Mouse (Mus musculus): Measurements from ENCODE around the gene Car5a. TPM values are rescaled to one million over a fixed set of nuclear protein-coding genes. Genes with fewer than 3 reads are reported as not detected.

Car5a gene
- polyA plus RNA-seq, 1 experiment, result not detected

- H3K27ac ChIP-seq (ENCODE audit: control insufficient read depth, insufficient read depth, low read length), result no peak overlapping the region
- TF ChIP-seq POLR2A (IDR thresholded peaks at IDR 0.05; ENCODE audit: control insufficient read depth, extremely low read depth, insufficient read depth, low read length, poor library complexity), result no peak
- no peak for TF ChIP-seq CTCF (IDR thresholded peaks at IDR 0.05; ENCODE audit: borderline replicate concordance, control insufficient read depth, extremely low read depth, insufficient read depth, low read length, poor library complexity)
- peak overlapping the region; percentile 79 for H3K4me3 ChIP-seq (ENCODE audit: control insufficient read depth, insufficient read depth, low read length)
- under 1% methylated on average over 72 of the region's 72 CpGs for WGBS
- H3K36me3 ChIP-seq (ENCODE audit: control insufficient read depth, insufficient read depth, low read length), result no peaks in the 10 kb centered on the region
- peaks cover 28% of the 10 kb centered on the region for H3K4me1 ChIP-seq (replicated peaks; ENCODE audit: control insufficient read depth, insufficient read depth, low read length)
- peak; percentile 35 for DNase-seq
- H3K27me3 ChIP-seq (ENCODE audit: control insufficient read depth, insufficient read depth, low read length), result no peaks in the 10 kb centered on the region
Measured at GRCm38 (mm10) chr8:121906542-121907512, 37.9 kb downstream of the Car5a start.

GRCm38 (mm10) chr8:121905864-121906263 is 38.8 kb downstream of the Car5a start:
- 34% methylated on average over 5 of the region's 5 CpGs for WGBS
- Histone ChIP-seq H3K27me3 (ENCODE audit: control insufficient read depth, insufficient read depth, low read length) (no peaks in the 10 kb centered on the region), H3K27ac (ENCODE audit: control insufficient read depth, insufficient read depth, low read length) (no peak overlapping the region), H3K36me3 (ENCODE audit: control insufficient read depth, insufficient read depth, low read length) (no peaks in the 10 kb centered on the region), H3K4me1 (replicated peaks; ENCODE audit: control insufficient read depth, insufficient read depth, low read length) (peaks cover 28% of the 10 kb centered on the region), H3K4me3 (ENCODE audit: control insufficient read depth, insufficient read depth, low read length) (peak overlapping the region; percentile 13; the same call in 1 of the 2 replicates)
- no peak for DNase-seq
- TF ChIP-seq CTCF (IDR thresholded peaks at IDR 0.05; ENCODE audit: borderline replicate concordance, control insufficient read depth, extremely low read depth, insufficient read depth, low read length, poor library complexity) (no peak), POLR2A (IDR thresholded peaks at IDR 0.05; ENCODE audit: control insufficient read depth, extremely low read depth, insufficient read depth, low read length, poor library complexity) (no peak)

- Histone ChIP-seq H3K36me3 (ENCODE audit: control insufficient read depth, insufficient read depth, low read length) (no peaks in the 10 kb centered on the region), H3K4me1 (replicated peaks; ENCODE audit: control insufficient read depth, insufficient read depth, low read length) (peaks cover 28% of the 10 kb centered on the region), H3K27me3 (ENCODE audit: control insufficient read depth, insufficient read depth, low read length) (no peaks in the 10 kb centered on the region), H3K27ac (ENCODE audit: control insufficient read depth, insufficient read depth, low read length) (no peak overlapping the region), H3K4me3 (ENCODE audit: control insufficient read depth, insufficient read depth, low read length) (no peak overlapping the region)
- DNase-seq, result no peak
- 69% methylated on average over 1 of the region's 1 CpGs for WGBS
- TF ChIP-seq CTCF (IDR thresholded peaks at IDR 0.05; ENCODE audit: borderline replicate concordance, control insufficient read depth, extremely low read depth, insufficient read depth, low read length, poor library complexity) (no peak), POLR2A (IDR thresholded peaks at IDR 0.05; ENCODE audit: control insufficient read depth, extremely low read depth, insufficient read depth, low read length, poor library complexity) (no peak)
Measured at GRCm38 (mm10) chr8:121905420-121905819, 39.3 kb downstream of the Car5a start.

- TF ChIP-seq POLR2A (IDR thresholded peaks at IDR 0.05; ENCODE audit: control insufficient read depth, extremely low read depth, insufficient read depth, low read length, poor library complexity) (no peak), CTCF (IDR thresholded peaks at IDR 0.05; ENCODE audit: borderline replicate concordance, control insufficient read depth, extremely low read depth, insufficient read depth, low read length, poor library complexity) (no peak)
- DNase-seq, result no peak
- H3K4me1 ChIP-seq (replicated peaks; ENCODE audit: control insufficient read depth, insufficient read depth, low read length), result peaks cover 28% of the 10 kb centered on the region
- no peak overlapping the region for H3K4me3 ChIP-seq (ENCODE audit: control insufficient read depth, insufficient read depth, low read length)
- H3K27ac ChIP-seq (ENCODE audit: control insufficient read depth, insufficient read depth, low read length), result no peak overlapping the region
- no peaks in the 10 kb centered on the region for H3K27me3 ChIP-seq (ENCODE audit: control insufficient read depth, insufficient read depth, low read length)
- WGBS, result 92% methylated on average over 9 of the region's 9 CpGs
- no peaks in the 10 kb centered on the region for H3K36me3 ChIP-seq (ENCODE audit: control insufficient read depth, insufficient read depth, low read length)
Measured at GRCm38 (mm10) chr8:121904999-121905398, 39.7 kb downstream of the Car5a start.

GRCm38 (mm10) chr8:121903977-121904376 is 40.7 kb downstream of the Car5a start:
- WGBS, result 89% methylated on average over 6 of the region's 6 CpGs
- Histone ChIP-seq H3K27ac (ENCODE audit: control insufficient read depth, insufficient read depth, low read length) (no peak overlapping the region), H3K36me3 (ENCODE audit: control insufficient read depth, insufficient read depth, low read length) (no peaks in the 10 kb centered on the region), H3K27me3 (ENCODE audit: control insufficient read depth, insufficient read depth, low read length) (no peaks in the 10 kb centered on the region), H3K4me1 (replicated peaks; ENCODE audit: control insufficient read depth, insufficient read depth, low read length) (peaks cover 29% of the 10 kb centered on the region), H3K4me3 (ENCODE audit: control insufficient read depth, insufficient read depth, low read length) (no peak overlapping the region)
- no peak for DNase-seq
- TF ChIP-seq POLR2A (IDR thresholded peaks at IDR 0.05; ENCODE audit: control insufficient read depth, extremely low read depth, insufficient read depth, low read length, poor library complexity) (no peak), CTCF (IDR thresholded peaks at IDR 0.05; ENCODE audit: borderline replicate concordance, control insufficient read depth, extremely low read depth, insufficient read depth, low read length, poor library complexity) (no peak)

GRCm38 (mm10) chr8:121901498-121902236 is 43.0 kb downstream of the Car5a start:
- Histone ChIP-seq H3K27me3 (ENCODE audit: control insufficient read depth, insufficient read depth, low read length) (no peaks in the 10 kb centered on the region), H3K36me3 (ENCODE audit: control insufficient read depth, insufficient read depth, low read length) (no peaks in the 10 kb centered on the region), H3K4me1 (replicated peaks; ENCODE audit: control insufficient read depth, insufficient read depth, low read length) (peaks cover 30% of the 10 kb centered on the region), H3K4me3 (ENCODE audit: control insufficient read depth, insufficient read depth, low read length) (no peak overlapping the region), H3K27ac (ENCODE audit: control insufficient read depth, insufficient read depth, low read length) (no peak overlapping the region)
- WGBS, result 92% methylated on average over 8 of the region's 8 CpGs
- DNase-seq, result no peak
- TF ChIP-seq CTCF (IDR thresholded peaks at IDR 0.05; ENCODE audit: borderline replicate concordance, control insufficient read depth, extremely low read depth, insufficient read depth, low read length, poor library complexity) (no peak), POLR2A (IDR thresholded peaks at IDR 0.05; ENCODE audit: control insufficient read depth, extremely low read depth, insufficient read depth, low read length, poor library complexity) (no peak)
